In the genomic region with DNA sequence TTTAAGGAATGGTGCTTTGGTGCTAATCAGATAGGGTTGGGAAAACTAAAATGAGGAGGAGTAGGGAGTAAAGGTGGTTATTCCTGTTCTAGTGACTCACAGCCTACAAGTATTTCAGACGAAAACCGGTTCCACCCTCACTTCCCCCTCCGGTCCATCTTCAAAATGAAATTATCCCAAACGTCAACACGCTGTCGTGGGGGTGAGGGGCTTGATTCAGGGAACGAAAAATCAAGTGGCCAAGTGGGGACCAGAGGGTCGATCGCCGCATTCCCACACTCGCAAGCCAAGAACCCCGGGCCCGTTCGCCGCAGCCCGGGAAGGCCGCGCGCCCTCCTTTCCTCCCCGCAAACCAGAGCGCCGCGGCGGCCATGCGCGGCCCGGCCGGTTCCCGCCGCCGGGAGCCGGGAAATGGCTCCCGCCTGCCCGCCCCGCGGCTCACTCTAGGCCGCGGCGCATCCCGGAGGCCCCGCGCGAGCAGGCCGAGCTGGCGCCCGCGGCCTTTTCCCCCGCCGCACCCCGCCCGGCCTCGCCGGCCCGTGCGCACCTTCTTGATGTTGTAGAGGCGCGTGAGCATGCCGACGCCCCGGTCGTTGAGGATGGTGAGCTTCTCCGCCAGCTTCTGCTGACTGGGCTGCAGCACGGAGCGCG, we compare ENCODE assay signal across 8 mouse cellular contexts. TPM values are rescaled to one million over a fixed set of nuclear protein-coding genes. Genes with fewer than 3 reads are reported as not detected.
A peak's percentile ranks its signal among the peaks of the same experiment; 100 is the strongest.
DNase-seq lines count a peak whose midpoint lies in the region; ATAC-seq lines count a peak whose summit lies in the region.

No protein-coding gene starts in this region.

- peak overlapping the region; percentile 98 for H3K9ac ChIP-seq in lung, embryonic 16.5 days (ENCODE audit: low read length)

- H3K4me3 ChIP-seq in lung, embryonic 16.5 days (ENCODE audit: low read length) = peak overlapping the region; percentile 91

- H3K4me1 ChIP-seq in lung, embryonic 16.5 days (replicated peaks; ENCODE audit: control insufficient read depth, insufficient read depth, low read length) = peaks cover 9% of the 10 kb centered on the region

- no peaks in the 10 kb centered on the region for H3K27me3 ChIP-seq in lung, embryonic 16.5 days (ENCODE audit: control insufficient read depth, insufficient read depth, low read depth, low read length)

- H3K4me2 ChIP-seq in lung, embryonic 16.5 days (ENCODE audit: low read depth, low read length) = peak overlapping the region; percentile 68

- under 1% methylated on average over 44 of the region's 65 CpGs for WGBS in lung, embryonic 16.5 days

- H3K36me3 ChIP-seq in lung, embryonic 16.5 days (ENCODE audit: control insufficient read depth, insufficient read depth, low read length) = no peaks in the 10 kb centered on the region

- H3K27ac ChIP-seq in lung, embryonic 16.5 days (ENCODE audit: low read length) = peak overlapping the region; percentile 98

- no peaks in the 10 kb centered on the region for H3K9me3 ChIP-seq in lung, embryonic 16.5 days (ENCODE audit: control insufficient read depth, low read length)

- peak; percentile 62 for ATAC-seq in erythroid progenitor cell, adult 5-6 weeks (replicated peaks; ENCODE audit: low FRiP score, poor library complexity, severe bottlenecking)
- ATAC-seq in lung, embryonic 16.5 days (ENCODE audit: low read depth) = peak; percentile 66

- peak; percentile 58 for DNase-seq in cerebellum, adult 9-10 months
- DNase-seq in cerebellum, adult 11 months = no peak
- DNase-seq in urinary bladder, adult 18-20 months (ENCODE audit: low spot score in 2 of 2) = peak; percentile 14 to 55
- DNase-seq in urinary bladder, postnatal 10 days (ENCODE audit: low spot score) = no peak
- DNase-seq in induced T-regulatory cell, adult 2 months (ENCODE audit: low read depth) = peak; percentile 45
- peak; percentile 49 to 54 for DNase-seq in right cerebral cortex, adult 2 months (ENCODE audit: low spot score in 2 of 2)

RNA-seq across cellular contexts. Expression of a gene that starts 0.7 kb away (rescaled TPM):
- total RNA-seq in erythroid progenitor cell, adult 5-6 weeks (2015; ENCODE audit: low replicate concordance) = 4.6 and 5.0 TPM in 2 replicates
- total RNA-seq in erythroid progenitor cell, adult 5-6 weeks (2017; ENCODE audit: low replicate concordance) = 11.1 and 20.8 TPM in 2 replicates
- 42.1 and 48.6 TPM in 2 replicates for polyA plus RNA-seq in lung, embryonic 16.5 days (2015; fragmentation: Nextera tagmentation; extraction: Ambion mirVana)

RNA-seq across cellular contexts. Expression of a gene that starts 36.4 kb away (rescaled TPM):
- 3.6 and 6.7 TPM in 2 replicates for total RNA-seq in erythroid progenitor cell, adult 5-6 weeks (2015; ENCODE audit: low replicate concordance)
- total RNA-seq in erythroid progenitor cell, adult 5-6 weeks (2017; ENCODE audit: low replicate concordance) = not detected in 2 replicates
- 15.6 and 17.3 TPM in 2 replicates for polyA plus RNA-seq in lung, embryonic 16.5 days (2015; fragmentation: Nextera tagmentation; extraction: Ambion mirVana)

RNA-seq across cellular contexts. Expression of a gene that starts 36.6 kb away (rescaled TPM):
- 34.0 and 64.2 TPM in 2 replicates for total RNA-seq in erythroid progenitor cell, adult 5-6 weeks (2015; ENCODE audit: low replicate concordance)
- 43.5 and 56.1 TPM in 2 replicates for total RNA-seq in erythroid progenitor cell, adult 5-6 weeks (2017; ENCODE audit: low replicate concordance)
- 47.3 and 53.1 TPM in 2 replicates for polyA plus RNA-seq in lung, embryonic 16.5 days (2015; fragmentation: Nextera tagmentation; extraction: Ambion mirVana)

Comparison
In these comparisons a context has a peak if more than half of its experiments do, and no peak if none do; other contexts are left out.
1. DNase-seq: peak in cerebellum, adult 9-10 months (single experiment), urinary bladder, adult 18-20 months (2 of 2), induced T-regulatory cell, adult 2 months (single experiment) and right cerebral cortex, adult 2 months (2 of 2); none in cerebellum, adult 11 months (single experiment) and urinary bladder, postnatal 10 days (single experiment).